Mouse (Mus musculus) activated CD4-positive, CD25-positive, alpha-beta regulatory T cell, adult 4 months (primary cell): ENCODE results near the gene Smim7. TPM values are rescaled to one million over a fixed set of nuclear protein-coding genes. Genes with fewer than 3 reads are reported as not detected.

ENCODE experiments used
- ATAC-seq: one replicate; pipeline ENCODE4 v1.8.0; 2017
- polyA plus RNA-seq, 2 experiments: library from polyadenylated mRNA; unstranded; fragments of 100-300 nt; shearing (Covaris generic); gene quantifications; one replicate each; pipeline ENCODE4 v1.2.1; 2017

Gene Smim7
- polyA plus RNA-seq, 2 experiments from 2014 or later = 81.4 to 85.5 TPM

DNA sequence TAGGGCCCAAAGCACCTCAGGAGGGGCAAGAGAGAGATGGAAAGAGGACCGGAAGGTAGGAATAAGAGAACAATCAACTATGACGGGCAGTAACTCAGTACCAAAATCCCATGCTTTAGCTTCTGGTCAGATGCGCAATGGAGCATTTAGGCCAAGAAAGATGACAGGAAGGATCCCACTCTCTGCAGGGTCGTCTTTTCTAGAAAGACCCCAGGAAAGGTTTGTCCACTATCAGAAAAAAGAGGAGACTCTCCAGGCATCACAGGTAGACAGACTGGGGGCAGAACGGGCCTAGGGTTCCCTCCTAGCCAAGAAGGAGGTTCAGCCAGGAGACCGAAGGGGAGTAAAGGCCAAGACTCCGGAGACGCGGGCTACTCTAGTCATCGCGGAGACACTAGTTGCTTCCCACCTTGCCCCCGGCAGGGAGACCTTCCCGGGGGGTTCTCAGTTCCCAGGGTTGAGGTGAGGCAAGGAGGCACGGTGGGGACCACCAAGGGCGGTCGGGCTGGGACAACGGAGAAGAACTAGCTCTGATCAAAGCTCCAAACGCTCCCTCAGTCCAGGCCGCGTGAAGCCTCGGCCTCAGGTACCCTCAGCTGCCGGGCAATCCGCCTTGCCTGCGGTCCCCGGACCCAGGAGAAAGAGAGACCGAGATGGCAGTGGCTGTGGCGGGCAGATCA, 23.6 kb downstream of the Smim7 start:
- ATAC-seq = no peak

GRCm38 (mm10) chr8:72539234-72539633, 31.7 kb downstream of the Smim7 start:
- ATAC-seq = no peak

DNA sequence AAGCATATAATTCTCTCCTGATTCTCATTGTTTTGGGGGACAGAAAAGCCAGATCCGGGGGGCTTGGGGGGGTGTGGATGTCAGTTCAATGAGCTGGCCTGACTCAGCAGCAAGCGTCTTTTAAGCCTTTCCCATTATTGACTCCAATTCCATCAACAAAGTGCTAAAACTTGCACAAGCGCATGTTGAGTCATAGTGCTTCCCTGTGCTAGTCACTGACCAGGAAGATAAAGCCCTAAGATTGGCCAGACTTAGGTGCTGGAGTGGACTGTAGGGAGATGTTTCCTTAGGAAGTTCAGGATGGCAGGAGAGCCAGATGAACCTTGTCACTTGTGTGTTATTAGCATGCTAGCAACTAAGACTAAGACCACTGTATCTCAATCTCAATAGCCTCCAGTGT, 36.0 kb downstream of the Smim7 start:
- ATAC-seq = no peak

DNA sequence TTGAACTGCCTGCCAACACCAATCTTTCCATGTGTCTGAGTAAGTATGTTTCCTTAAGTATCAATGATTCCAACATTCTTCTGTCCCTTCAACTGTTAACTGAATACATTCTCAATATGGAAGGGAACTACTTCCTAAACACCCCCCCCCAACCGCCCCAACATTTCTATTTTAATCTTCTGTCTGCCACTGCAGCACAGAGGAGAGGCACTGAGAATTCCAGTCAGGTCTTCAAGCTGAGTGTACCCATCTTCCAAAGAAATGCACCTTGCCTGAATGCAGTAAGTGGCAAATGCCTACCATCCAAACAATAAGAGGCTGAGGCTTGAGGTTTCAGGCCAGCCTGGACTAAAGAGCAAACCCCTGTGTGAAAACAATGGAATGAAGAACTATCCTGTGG, 38.8 kb downstream of the Smim7 start:
- no peak for ATAC-seq

DNA sequence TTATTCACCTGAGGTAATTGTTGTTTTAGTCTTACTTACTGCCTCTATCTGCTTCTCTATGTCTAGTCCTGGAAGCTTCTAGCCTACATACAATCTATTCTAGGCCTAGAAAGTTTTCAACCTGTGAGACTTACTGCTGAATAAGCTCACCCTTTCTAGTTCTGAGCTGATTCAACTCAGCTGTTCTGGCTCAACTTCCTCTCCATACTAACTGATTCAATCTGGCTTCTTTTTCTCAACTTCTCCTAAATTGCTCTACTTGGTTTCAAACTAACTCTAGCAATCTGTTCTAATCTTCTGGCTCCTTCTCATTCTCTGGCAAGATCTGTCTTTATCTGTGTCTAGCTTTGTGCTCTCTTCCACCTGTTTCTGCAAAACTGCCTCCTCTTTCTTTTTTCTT, 49.0 kb downstream of the Smim7 start:
- no peak for ATAC-seq

GRCm38 (mm10) chr8:72517421-72517988, 53.4 kb downstream of the Smim7 start:
- ATAC-seq = no peak

Other genes starting within 250 kb of the Smim7 start
- gene Eps15l1, start 149.6 kb downstream of the Smim7 start, polyA plus RNA-seq = 10 to 100 TPM; 43.2 to 52.4 TPM
- under 1 TPM; 0.36 to 0.81 TPM for gene Calr3, start 127.2 kb downstream of the Smim7 start, polyA plus RNA-seq
- gene 1700030K09Rik, start 127.2 kb downstream of the Smim7 start, polyA plus RNA-seq = 1 to 10 TPM; 3.7 to 5.3 TPM
- gene Cherp, start 95.9 kb downstream of the Smim7 start, polyA plus RNA-seq = 10 to 100 TPM; 52.7 to 65.0 TPM
- gene Slc35e1, start 78.5 kb downstream of the Smim7 start, polyA plus RNA-seq = 1 to 10 TPM; 6.9 to 7.3 TPM
- gene Med26, start 22.8 kb downstream of the Smim7 start, polyA plus RNA-seq = 1 to 10 TPM; 4.9 to 5.8 TPM
- gene Tmem38a, start 967 bp upstream of the Smim7 start, polyA plus RNA-seq = 1 to 10 TPM in 1 of 2 experiments, under 1 TPM in 1; 0.56 to 1.5 TPM
- gene Nwd1, start 75.6 kb upstream of the Smim7 start, polyA plus RNA-seq = not detected
- 100 to 1,000 TPM; 115 to 120 TPM for gene Sin3b, start 152.2 kb upstream of the Smim7 start, polyA plus RNA-seq
- 1 to 10 TPM; 8.1 to 10.0 TPM for gene F2rl3, start 190.8 kb upstream of the Smim7 start, polyA plus RNA-seq